Mouse (Mus musculus) neural tube, embryonic 10.5 days (tissue): ENCODE results near the gene Vrk2.

Source experiments
- DNase-seq: peaks from one replicate; pipeline ENCODE4 v3.0.0-alpha.2; 2017; ENCODE audit warnings: low spot score; ENCODE audit errors: extremely low spot score

Gene Vrk2

DNA sequence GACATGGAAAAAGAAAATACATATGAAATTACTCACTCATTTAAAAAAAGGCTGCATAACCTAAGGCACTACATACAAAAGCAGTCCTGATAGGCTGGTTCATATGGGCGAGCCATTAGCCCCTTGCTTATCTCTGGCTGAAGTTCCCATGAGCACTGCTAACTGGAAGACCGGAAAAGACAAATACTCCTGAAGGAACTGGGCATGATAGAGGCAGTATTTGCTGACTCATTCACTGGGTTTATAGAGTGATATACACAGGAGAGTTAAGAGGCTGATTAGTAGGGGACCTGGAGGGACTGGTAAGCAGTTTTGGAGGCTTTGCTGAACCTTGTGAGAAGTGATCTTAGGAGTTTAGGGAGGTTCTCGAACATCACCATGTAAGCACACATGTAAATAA, 42.2 kb downstream of the Vrk2 start:
- no peak for DNase-seq

DNA sequence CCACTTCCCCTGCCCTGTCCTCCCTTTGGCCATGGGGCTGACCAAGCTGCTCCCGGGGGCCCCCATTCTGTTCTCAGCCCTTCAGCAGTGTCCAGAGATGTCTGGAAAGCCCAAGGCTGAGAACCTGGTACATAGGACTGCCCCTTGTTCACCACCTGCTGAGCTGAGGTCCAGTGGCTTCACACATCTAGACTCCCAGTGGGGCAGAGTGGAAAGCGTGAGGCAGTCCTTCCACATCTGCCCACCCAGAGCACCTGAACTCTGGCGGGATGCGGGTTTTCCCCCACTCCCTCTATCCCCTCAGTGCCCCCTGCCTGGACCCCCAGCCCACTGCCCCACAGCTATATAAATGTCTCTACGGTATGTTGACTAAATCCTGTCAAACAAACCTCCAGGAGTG, 56.0 kb downstream of the Vrk2 start:
- no peak for DNase-seq

DNA sequence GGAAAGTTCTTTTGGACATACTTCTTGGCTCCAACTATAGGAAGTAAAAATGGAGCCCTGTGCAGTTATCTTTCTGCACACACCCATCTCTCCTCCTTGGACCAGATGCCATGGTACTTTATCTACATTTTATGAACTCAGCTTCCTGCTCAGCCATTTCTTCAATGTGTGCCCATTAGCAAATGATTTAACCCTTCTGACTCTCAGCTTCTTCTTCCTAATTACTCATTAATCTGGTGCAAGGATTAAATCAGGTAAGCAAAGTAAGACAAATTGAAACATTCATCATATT, 60.0 kb downstream of the Vrk2 start:
- no peak for DNase-seq

DNA sequence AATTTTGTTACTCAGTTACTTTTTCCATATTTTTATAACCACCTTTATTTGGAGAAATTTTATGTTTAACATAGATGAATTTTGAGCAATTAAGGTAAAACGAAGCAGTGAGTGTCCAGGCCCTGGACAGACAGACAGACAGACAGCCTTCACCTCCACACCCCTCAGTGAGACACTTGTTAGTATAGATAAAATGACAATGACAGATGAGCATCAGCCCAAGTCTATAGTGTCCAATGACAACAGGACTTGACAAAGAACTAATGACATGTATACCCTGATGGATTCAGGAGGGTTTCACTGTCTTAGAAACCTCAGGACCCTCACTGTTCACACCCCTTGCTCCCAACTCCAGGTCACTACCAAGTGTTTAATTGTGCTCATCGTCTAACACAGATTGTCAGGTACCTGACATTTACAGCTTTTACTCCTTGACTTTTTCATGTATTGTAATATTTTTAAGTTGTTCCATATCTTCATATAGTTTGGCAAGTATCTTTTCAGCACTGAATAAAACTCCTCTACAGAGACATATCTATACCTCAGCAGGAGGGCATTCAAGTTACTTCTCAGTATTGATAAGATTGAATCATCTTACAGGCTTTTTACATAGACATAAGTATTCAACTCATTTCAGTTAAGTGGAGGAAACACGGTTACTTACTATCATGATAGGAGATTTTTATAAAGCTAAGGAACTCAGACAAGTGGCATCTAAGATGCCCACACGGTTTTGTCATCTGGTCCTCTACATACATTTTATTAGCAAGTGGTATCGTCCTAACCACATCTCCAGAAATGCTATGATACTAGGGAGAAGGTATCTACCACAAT, 60.6 kb downstream of the Vrk2 start:
- no peak for DNase-seq

DNA sequence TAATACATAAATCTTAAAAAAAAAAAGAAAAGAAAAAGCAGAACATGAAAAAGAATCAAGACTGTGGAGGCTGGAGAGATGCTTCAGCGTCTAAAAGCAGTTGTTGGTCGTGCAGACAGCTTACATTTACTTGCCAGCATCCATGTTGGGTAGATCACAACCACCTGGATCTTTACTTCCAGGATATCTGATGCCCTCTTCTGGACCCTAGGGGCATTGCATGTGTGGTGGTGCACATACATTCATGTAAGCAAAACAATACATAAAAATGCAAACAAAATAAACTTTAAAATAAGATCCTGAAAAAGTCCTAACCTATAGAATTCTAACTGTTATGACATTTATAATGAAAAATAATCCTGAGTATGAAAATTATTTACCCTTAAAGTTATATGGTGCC, 66.9 kb downstream of the Vrk2 start:
- no peak for DNase-seq

DNA sequence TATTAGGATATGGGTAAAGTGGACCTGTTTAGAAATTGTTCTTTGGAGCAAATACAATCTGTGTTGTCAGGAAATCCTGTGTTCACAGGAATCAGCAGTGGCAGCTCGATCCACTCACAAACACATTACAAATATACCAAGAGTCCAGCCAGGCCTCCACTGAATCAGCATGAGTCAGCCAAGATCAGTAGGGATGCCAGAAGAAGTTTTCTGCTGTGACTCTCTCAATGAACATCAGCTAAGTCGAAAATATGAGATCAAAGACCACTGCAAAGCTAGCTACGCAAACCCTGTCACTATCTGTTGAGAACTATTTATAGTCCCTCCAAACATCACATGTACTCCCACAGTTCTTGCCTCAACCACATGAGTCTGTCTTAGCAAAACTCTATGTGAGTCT, 74.8 kb downstream of the Vrk2 start:
- DNase-seq = no peak

DNA sequence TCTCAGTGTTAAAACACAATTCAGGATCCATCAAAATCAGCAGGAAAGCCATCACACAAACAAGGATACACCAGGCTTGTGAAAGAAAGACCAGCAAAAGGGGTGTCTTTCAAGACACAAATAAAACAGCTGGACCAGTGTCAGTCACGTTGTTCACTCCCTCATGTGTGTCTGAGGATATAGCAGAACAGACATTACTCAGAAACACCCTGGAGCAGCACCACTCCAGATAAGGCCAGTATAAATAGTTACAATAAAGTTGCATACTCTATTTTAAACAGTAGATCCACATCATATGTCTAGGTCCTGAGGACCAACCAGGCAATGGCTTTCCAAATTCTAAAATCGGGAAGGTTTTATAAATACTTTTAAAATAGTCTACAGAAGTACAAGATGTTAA, 77.7 kb downstream of the Vrk2 start:
- DNase-seq = no peak

DNA sequence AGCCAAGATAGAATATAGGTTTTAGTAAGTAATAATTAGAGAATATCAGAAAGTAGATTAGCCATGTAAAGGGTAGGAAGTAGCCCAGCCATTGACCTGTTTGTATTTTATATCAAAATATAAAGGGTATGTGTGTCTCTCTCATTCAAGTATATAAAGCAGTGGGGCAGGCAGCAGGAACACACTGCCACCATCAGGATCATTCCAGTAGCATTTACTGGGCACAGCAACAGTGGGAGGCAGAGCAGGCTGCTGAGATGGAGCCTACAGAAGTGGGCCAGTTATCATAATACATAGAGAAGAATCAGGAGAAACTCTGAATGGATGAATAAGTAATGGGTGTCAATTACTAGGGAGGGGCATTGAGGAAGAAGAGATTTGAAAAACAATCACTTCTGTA, 80.1 kb downstream of the Vrk2 start:
- DNase-seq = no peak

DNA sequence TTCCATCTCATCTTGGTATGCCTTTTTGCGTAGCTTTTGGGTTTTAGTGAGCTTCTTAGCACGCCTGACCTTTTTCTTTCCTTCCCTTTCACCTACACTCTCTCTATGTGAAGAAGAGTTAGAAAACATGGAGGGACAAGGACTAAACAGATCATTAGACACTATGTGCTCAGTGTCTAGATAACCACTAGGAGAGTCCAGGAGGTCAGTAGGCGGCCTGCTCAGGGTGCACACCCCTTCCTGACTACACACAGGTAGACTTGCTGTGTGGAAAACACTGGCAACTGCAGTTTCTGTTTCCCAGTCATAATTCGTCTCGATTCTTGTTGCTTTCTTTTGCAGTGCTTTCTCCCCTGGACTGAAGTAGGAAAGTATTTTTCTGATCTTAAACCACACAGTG, 97.8 kb downstream of the Vrk2 start:
- no peak for DNase-seq

DNA sequence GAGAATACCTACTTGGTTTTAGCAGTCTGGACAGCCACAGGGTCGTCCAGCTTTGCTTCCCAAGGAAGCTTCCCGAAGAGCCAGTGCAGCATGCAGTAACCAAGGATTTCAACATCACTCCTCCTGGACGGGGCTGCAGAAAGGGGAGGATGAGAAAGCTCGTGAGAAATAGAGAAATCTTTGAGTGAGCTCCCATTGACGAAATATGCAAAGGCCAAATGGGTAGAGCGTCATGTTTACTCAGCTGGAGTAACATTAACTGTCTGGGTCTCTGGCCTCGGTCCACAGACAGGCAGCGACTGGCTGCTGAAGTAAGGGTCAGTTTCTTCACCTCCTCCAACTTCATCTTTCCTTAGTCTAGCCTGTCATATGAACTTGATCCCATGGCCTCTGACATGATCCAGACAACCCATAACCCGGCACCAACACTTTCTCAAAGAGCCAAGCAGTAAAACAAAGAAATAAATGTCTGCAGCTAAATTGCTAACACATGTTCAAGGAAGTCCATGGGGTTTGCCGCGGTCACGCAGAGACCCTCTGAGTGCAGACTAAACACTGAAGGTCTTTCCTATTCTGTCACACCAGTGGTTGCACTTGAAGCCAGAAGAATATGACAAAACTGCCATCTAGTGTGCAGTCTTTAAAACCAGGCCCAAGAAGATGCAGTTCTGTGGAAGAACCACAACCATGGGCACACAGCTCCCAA, 103.9 kb downstream of the Vrk2 start:
- peak; percentile 51 for DNase-seq

DNA sequence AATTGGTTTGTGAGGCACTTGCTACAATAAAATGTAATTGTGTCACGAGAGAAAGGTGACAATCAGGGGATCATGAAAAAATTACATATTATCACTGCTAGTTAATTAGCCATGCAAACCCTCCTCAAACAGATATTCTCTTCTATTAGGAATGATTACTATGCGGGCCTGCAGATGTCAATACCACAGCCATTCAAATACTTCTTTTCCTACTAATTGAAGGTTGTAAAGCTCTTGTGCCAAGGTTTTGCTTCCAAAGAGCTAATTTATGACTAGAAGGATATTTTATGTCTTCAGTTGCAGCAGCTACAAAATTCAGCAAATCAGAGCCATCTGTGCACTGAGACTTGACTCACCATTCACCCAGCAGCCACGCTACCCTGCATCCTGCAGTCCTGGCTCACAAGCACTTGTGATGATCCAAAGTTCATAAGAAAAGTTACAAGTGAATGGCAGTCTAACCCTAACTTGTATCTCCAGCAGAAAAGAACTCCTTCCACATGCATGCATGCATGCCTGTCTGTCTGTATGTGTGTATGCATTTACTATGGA, 112.0 kb downstream of the Vrk2 start:
- DNase-seq = no peak

DNA sequence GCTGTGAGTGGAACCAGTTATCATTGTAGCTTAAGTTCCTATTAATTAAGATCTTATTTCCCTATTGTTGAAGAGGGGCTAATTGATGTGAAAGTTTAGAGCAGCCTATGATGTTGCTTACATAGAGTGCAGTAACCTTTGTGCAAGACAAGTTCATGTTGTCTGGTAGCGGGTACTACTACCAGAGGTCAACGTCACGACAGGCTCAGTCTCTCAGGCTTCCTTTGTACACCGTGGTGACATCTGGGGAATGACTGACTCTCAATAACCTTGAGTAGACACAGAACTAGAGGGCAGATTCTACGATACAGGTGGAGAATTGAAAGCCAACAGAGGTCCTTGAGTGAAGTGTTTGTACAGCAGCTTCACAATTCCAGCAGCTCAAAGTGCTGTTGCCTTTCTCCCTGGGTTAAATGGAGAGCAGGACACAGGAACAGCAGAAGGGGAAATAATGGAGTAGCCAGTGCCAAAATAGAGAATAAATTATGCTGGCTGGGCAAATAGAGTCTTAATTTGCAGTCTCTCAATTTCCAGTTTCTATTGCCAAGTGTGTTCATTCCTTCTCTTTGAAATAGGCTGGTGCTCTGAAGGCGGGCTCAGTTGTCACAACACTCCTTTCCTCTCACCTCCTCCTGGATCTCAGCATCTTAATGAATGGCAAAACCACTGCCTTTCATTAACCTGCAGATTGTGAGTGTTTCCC, 116.6 kb downstream of the Vrk2 start:
- DNase-seq = no peak

DNA sequence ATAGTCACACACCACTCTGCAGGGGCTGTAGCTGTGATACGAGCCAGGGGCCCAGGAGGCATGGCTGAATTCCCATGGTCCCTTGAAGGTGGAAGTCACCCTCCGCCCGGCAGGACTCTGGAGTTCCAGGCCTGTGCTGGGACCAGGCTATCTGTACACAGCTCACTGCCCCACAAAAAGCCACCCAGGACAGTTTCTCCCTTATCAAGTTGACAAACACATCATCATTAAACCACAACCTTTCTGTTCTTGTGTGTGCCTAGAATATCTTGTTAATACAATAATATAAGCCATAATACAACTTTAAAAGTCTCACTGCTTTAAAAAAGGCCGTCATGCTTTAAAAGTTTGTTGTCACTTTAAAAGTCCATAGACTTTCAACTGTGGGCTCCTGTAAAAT, 139.7 kb downstream of the Vrk2 start:
- DNase-seq = no peak

DNA sequence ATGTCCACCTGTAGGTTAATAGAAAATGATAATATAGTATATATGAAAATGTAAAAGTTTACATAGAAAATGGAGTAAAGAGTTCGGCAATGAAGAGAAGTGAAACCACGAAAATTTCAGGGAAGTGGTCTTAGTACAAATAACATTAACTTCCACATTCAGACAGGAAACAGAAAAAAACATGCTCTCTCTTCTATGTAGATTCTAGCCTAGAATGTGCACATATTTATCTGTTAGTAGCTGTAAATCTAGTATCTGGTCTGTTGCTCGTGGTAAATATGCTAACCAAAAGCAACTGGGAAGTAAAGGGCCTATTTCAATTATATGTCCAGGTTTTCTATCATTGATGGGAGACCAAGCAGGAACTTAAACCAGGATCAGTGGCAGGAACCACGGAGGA, 141.1 kb downstream of the Vrk2 start:
- no peak for DNase-seq

DNA sequence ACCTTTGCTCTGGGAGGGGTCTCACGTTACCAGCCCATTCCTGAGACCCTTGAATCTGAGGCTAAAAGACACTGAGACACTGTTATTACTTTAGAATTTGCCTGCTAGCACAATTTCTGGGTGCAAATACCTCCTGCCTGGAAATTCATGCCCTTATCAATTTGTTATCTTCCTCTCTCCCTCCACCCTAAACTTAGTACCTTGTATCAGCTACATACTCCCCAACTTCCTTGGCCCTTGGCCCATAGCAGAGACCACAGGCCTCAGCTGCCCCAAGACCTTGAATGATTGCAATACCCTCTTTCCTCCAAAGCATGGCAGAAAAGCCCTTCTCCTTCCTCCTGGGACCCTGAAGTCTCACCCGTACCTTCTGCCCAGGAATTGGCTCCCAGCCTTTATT, 142.6 kb downstream of the Vrk2 start:
- no peak for DNase-seq

DNA sequence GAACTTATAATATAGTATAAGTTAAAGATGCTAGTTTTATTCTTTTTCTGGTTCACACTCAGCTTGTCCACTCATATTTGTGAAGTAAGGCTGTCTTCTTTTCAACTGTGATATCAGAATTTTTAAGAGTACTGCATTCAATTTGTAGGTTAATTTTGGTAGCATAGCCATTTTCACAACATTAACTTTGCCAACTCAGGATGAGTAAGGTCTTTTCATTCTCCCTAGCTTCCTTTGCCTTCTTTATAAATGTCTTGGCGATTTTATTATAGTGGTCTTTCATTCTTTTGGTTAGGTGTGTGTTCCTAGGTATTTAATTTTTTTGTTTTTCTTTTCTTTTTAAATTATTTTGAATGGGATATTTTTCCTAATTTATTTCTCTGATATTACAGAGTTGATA, 143.2 kb downstream of the Vrk2 start:
- no peak for DNase-seq

DNA sequence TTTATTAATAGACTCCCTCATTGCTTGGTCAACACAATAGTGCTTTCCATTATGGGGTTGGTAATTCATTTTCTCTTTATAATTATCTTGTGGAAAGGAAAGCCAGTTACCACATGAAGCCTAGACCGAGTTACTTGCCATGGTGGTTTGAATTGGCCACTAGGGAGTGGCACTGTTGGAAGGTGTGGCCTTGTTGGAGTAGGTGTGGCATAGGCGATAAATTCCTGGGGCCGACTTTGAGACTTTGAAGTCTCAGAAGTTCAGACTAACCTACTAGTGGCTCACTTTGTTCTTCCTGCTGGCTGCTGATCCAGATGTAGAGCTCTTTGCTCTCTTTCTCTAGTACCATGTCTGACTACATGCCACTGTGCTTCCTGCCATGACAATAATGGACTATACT, 144.0 kb downstream of the Vrk2 start:
- no peak for DNase-seq

DNA sequence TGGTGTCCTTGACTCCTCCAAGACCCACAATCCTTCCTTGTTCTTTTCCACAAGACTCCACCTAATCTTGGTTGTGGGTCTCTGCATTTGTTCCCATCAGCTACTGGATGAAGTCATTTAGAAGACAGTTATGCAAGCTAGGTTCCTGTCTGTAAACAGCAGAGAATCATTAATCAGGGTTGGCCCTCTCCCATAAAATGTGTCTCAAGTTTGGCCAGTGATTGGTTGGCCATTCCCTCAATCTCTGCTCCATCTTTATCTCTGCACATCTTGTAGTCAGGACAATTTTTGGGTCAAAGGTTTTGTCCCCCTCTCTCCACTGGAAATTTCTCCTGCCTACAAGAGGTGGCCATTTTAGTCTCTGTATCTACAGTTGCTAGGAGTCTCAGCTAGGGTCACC, 149.4 kb downstream of the Vrk2 start:
- no peak for DNase-seq

DNA sequence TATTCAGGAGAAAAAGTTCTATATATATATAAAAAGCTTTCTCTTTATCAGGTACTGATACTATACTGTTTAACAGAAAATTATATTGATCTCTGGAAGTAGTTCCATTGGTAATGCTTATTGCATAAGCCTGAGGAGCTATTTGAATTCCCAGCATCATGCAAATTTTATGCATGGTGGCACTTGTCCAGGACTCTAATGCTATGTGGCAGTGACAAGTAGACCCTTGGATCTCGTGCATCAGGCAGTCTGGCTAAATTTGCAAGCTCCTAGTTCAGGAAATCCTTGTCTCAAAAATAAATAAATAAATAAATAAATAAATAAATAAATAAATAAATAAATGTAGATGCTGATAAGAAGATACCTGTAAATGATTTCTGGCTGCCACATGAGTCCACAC, 152.7 kb downstream of the Vrk2 start:
- no peak for DNase-seq

DNA sequence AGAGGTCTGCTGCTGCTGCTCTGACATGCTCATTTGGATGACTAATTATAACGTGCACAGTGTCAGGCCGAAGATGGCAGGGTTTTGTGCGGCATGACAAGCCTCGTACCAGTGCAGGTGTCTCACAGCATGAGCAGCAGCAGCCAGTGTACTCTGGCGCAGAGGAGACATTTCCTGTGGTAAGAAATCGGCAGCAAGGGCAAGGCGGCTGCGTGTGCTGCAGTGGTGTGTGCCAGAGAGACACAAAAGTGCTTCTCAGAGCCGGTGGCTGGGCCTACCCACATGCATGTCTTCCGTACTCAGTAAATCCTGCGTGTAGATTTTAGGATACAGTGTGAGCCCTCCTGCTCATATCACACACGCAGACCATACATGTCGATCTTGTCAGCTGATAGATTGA, 156.0 kb downstream of the Vrk2 start:
- no peak for DNase-seq

DNA sequence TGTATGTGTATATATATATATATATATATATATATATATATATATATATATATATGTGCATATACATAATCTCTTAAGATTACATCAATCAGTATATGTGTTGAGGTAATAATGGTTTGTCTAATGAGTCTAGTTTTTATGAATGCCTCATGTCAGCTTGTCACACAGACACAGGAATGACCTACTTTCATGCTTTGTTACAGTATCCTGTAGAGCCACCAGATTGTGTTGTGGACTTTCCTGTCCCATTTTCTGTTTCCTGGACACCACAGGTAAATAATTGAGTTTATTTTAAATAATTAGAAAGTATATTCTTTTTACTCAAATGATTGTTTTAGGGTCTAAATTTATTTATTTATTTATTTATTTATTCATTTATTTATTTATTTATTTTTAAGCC, 159.6 kb downstream of the Vrk2 start:
- DNase-seq = no peak

DNA sequence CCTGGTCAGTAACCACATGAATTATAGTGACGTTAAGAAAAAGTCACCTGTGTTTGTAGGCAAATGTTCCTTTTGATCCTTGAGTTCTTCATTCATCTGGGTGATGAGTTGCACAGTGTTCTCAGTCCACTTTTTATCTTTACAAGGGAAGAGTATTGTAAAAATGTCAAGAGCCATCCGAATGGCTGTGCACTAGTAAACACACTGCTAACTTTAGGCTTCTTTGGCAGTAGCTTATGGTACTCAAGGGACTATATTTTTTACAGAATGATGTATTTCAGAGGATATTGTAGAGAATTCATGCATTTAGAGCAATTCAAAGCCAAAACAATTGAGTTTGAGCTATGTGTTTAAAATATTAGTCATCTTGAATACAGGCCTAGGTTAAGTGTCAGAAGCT, 172.3 kb downstream of the Vrk2 start:
- no peak for DNase-seq
